In genomic region chr7:59229183-59229911, GRCm38 (mm10) we compare ENCODE assay signal across 8 mouse cellular contexts. TPM values are rescaled to one million over a fixed set of nuclear protein-coding genes. Genes with fewer than 3 reads are reported as not detected.
DNase-seq lines count a peak whose midpoint lies in the region; ATAC-seq and TF ChIP-seq lines count a peak whose summit lies in the region.

No protein-coding gene starts in this region.

- H3K4me1 ChIP-seq in embryonic fibroblast, embryonic 13.5 days (ENCODE audit: control insufficient read depth, insufficient read depth, low read length), result no peaks in the 10 kb centered on the region
- H3K4me1 ChIP-seq in heart, embryonic 11.5 days (ENCODE audit: control insufficient read depth, insufficient read depth, low read length), result no peaks in the 10 kb centered on the region
- H3K4me1 ChIP-seq in liver, postnatal 0 days (ENCODE audit: insufficient read depth), result peaks cover 8% of the 10 kb centered on the region
- peaks cover 16% of the 10 kb centered on the region for H3K4me1 ChIP-seq in neural tube, embryonic 13.5 days (replicated peaks)

- no peak for TF ChIP-seq EP300 in liver, postnatal 0 days (IDR thresholded peaks at IDR 0.05; ENCODE audit: low read depth)

- H3K4me3 ChIP-seq in embryonic fibroblast, embryonic 13.5 days (ENCODE audit: insufficient read depth, low read length), result peak overlapping the region; percentile 74
- H3K4me3 ChIP-seq in heart, embryonic 11.5 days (ENCODE audit: low read depth, low read length), result peak overlapping the region; percentile 98
- peak overlapping the region; percentile 86 for H3K4me3 ChIP-seq in liver, postnatal 0 days (ENCODE audit: low read depth, low read length)
- H3K4me3 ChIP-seq in neural tube, embryonic 13.5 days, result peak overlapping the region; percentile 98

- TF ChIP-seq POLR2A in embryonic fibroblast, embryonic 13.5 days (IDR thresholded peaks at IDR 0.05; ENCODE audit: low read depth, low read length), result no peak; the same call in 1 of the 2 replicates

- no peak for TF ChIP-seq CTCF in embryonic fibroblast, embryonic 13.5 days (IDR thresholded peaks at IDR 0.05; ENCODE audit: borderline replicate concordance, insufficient read depth, low read length)
- no peak for TF ChIP-seq CTCF in liver, postnatal 0 days (IDR thresholded peaks at IDR 0.05; ENCODE audit: low read depth)

- no peaks in the 10 kb centered on the region for H3K36me3 ChIP-seq in heart, embryonic 11.5 days (ENCODE audit: control insufficient read depth, insufficient read depth, low read length)
- H3K36me3 ChIP-seq in liver, postnatal 0 days (replicated peaks; ENCODE audit: insufficient read depth, low read length), result no peaks in the 10 kb centered on the region
- H3K36me3 ChIP-seq in neural tube, embryonic 13.5 days, result no peaks in the 10 kb centered on the region

- peak; percentile 59 for ATAC-seq in heart, embryonic 11.5 days (replicated peaks; ENCODE audit: insufficient number of reproducible peaks, low FRiP score, low TSS enrichment)
- ATAC-seq in liver, postnatal 0 days, result peak; percentile 17
- peak; percentile 63 for ATAC-seq in neural tube, embryonic 13.5 days (ENCODE audit: low read depth)

- DNase-seq in CD4-positive, CD25-positive, alpha-beta regulatory T cell, adult 2 months (ENCODE audit: low read depth, low spot score), result peak; percentile 63
- peak; percentile 79 for DNase-seq in adrenal gland, postnatal 14 days
- DNase-seq in layer of hippocampus, adult 11-12 months (ENCODE audit: low spot score), result peak; percentile 64
- peak; percentile 72 for DNase-seq in liver, postnatal 0 days
- DNase-seq in thymus, postnatal 25 days, result peak; percentile 68

- WGBS in heart, embryonic 11.5 days (ENCODE audit: insufficient replicate concordance), result under 1% methylated on average over 44 of the region's 52 CpGs
- WGBS in liver, postnatal 0 days (ENCODE audit: insufficient replicate concordance), result under 1% methylated on average over 38 of the region's 52 CpGs
- 1% methylated on average over 37 of the region's 52 CpGs for WGBS in neural tube, embryonic 13.5 days

- peak overlapping the region; percentile 69 for H3K4me2 ChIP-seq in heart, embryonic 11.5 days
- H3K4me2 ChIP-seq in liver, postnatal 0 days (ENCODE audit: low read depth, low read length), result peak overlapping the region; percentile 81
- H3K4me2 ChIP-seq in neural tube, embryonic 13.5 days, result peak overlapping the region; percentile 72

- H3K9ac ChIP-seq in heart, embryonic 11.5 days (ENCODE audit: low read depth, low read length), result peak overlapping the region; percentile 98
- H3K9ac ChIP-seq in liver, postnatal 0 days (replicated peaks), result peak overlapping the region; percentile 96
- peak overlapping the region; percentile 99 for H3K9ac ChIP-seq in neural tube, embryonic 13.5 days

- no peaks in the 10 kb centered on the region for H3K27me3 ChIP-seq in heart, embryonic 11.5 days (ENCODE audit: control insufficient read depth, insufficient read depth, low read length)
- no peaks in the 10 kb centered on the region for H3K27me3 ChIP-seq in liver, postnatal 0 days (ENCODE audit: insufficient read depth, low read length)
- no peaks in the 10 kb centered on the region for H3K27me3 ChIP-seq in neural tube, embryonic 13.5 days

- H3K27ac ChIP-seq in embryonic fibroblast, embryonic 13.5 days (ENCODE audit: insufficient read depth, low read length), result peak overlapping the region; percentile 86
- peak overlapping the region; percentile 98 for H3K27ac ChIP-seq in heart, embryonic 11.5 days (ENCODE audit: low read depth, low read length)
- peak overlapping the region; percentile 99 for H3K27ac ChIP-seq in liver, postnatal 0 days (ENCODE audit: low read depth)
- peak overlapping the region; percentile 99 for H3K27ac ChIP-seq in neural tube, embryonic 13.5 days (replicated peaks)

- no peaks in the 10 kb centered on the region for H3K9me3 ChIP-seq in heart, embryonic 11.5 days (replicated peaks; ENCODE audit: control insufficient read depth, low read length)
- H3K9me3 ChIP-seq in liver, postnatal 0 days (ENCODE audit: low read length), result no peaks in the 10 kb centered on the region
- H3K9me3 ChIP-seq in neural tube, embryonic 13.5 days, result no peaks in the 10 kb centered on the region

RNA-seq across cellular contexts. Expression of gene Ube3a, which starts 0.8 kb away (rescaled TPM):
- 151 and 152 TPM in 2 replicates for total RNA-seq in adrenal gland, postnatal 14 days (2021)
- polyA plus RNA-seq in embryonic fibroblast, embryonic 13.5 days (2011; ENCODE audit: insufficient read length, low read depth, missing spikeins), result 63.8 and 72.1 TPM in 2 replicates
- 116 and 119 TPM in 2 replicates for polyA plus RNA-seq in heart, embryonic 11.5 days (2014; fragmentation: Nextera tagmentation; extraction: Ambion mirVana)
- polyA plus RNA-seq in liver, postnatal 0 days (2015; fragmentation: Nextera tagmentation; extraction: Ambion mirVana), result 55.6 and 58.5 TPM in 2 replicates
- polyA plus RNA-seq in neural tube, embryonic 13.5 days (2015; fragmentation: Nextera tagmentation; extraction: Ambion mirVana), result 191 and 205 TPM in 2 replicates

Comparison
In these comparisons a context has a peak if more than half of its experiments do, and no peak if none do; other contexts are left out.
1. Peak in every context shown above with its lines: DNase-seq, ATAC-seq, H3K4me3 ChIP-seq and H3K27ac ChIP-seq.